Mouse (Mus musculus): Measurements from ENCODE around the gene Rab30. TPM values are rescaled to one million over a fixed set of nuclear protein-coding genes. Genes with fewer than 3 reads are reported as not detected.
A peak's percentile ranks its signal among the peaks of the same experiment; 100 is the strongest.
"Not testable (repeated sequence)": the region's sequence is repeated elsewhere in the genome, so short reads cannot be mapped to it uniquely, and the experiment has no call there.

The Rab30 gene
- polyA plus RNA-seq, 1 experiment from 2014 or later, result 13.3 TPM

DNA sequence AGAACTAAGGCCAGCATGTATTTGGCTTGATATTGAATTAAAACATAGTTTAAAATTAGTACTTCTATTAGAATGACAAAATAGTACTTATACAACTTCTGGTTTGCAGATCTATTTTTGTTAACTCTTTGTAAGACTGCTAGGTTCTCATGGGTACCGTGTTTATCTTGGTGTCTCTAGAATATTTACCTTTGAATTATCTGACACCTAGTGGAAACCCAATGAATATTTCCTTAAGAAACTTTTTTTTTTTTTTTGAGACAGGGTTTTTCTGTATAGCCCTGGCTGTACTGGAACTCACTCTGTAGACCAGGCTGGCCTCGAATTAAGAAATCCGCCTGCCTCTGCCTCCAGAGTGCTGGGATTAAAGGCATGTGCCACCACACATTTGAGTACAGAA lies 11.8 kb upstream of the Rab30 start:
- H3K4me1 ChIP-seq (replicated peaks; ENCODE audit: control insufficient read depth, insufficient read depth), result not testable (repeated sequence)

DNA sequence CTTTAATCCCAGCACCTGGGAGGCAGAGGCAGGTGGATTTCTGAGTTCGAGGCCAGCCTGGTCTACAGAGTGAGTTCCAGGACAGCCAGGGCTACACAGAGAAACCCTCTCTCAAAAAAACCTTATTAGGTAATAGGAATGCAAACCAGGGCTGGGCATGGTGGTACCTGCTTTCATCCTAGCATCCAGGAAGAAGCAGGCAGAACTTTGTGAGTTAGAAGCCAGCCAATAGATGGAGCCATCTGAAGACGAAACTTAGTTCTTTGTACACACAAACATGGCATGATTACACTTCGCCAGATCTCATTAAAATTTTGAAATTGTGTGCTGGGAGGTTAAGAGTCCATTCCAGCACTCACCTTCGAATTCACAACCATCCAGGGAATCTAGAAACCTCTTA lies 10.9 kb upstream of the Rab30 start:
- H3K27me3 ChIP-seq (ENCODE audit: control insufficient read depth, insufficient read depth, low read length), result no peaks in the 10 kb centered on the region
- no peak overlapping the region for H3K9ac ChIP-seq (ENCODE audit: low read length)
- H3K4me3 ChIP-seq (ENCODE audit: low read depth, low read length), result no peak overlapping the region
- H3K4me1 ChIP-seq (replicated peaks; ENCODE audit: control insufficient read depth, insufficient read depth), result no peaks in the 10 kb centered on the region
- no peaks in the 10 kb centered on the region for H3K9me3 ChIP-seq (ENCODE audit: control insufficient read depth, low read length)
- H3K27ac ChIP-seq (replicated peaks), result no peak overlapping the region
- no peak for DNase-seq (ENCODE audit: low spot score)
- WGBS, result 67% methylated on average over 4 of the region's 4 CpGs
- TF ChIP-seq CTCF (IDR thresholded peaks at IDR 0.05; ENCODE audit: low read depth) (peak; percentile 36), EP300 (optimal IDR thresholded peaks at IDR 0.05) (no peak)
- no peaks in the 10 kb centered on the region for H3K36me3 ChIP-seq (ENCODE audit: control insufficient read depth, insufficient read depth, low read length)
- no peak for ATAC-seq (ENCODE audit: low FRiP score, low TSS enrichment)
- H3K4me2 ChIP-seq (replicated peaks; ENCODE audit: low read depth), result no peak overlapping the region

More for the DNA sequence above, 11.8 kb upstream of the Rab30 start:
- peak; percentile 51 for TF ChIP-seq CTCF (IDR thresholded peaks at IDR 0.05; ENCODE audit: low read depth)
- WGBS, result 63% methylated on average over 3 of the region's 3 CpGs
- H3K9me3 ChIP-seq (ENCODE audit: control insufficient read depth, low read length); ATAC-seq (ENCODE audit: low FRiP score, low TSS enrichment); H3K4me3 ChIP-seq (ENCODE audit: low read depth, low read length); H3K4me2 ChIP-seq (replicated peaks; ENCODE audit: low read depth); DNase-seq (ENCODE audit: low spot score); H3K27me3 ChIP-seq (ENCODE audit: control insufficient read depth, insufficient read depth, low read length); H3K27ac ChIP-seq (replicated peaks); H3K9ac ChIP-seq (ENCODE audit: low read length); H3K36me3 ChIP-seq (ENCODE audit: control insufficient read depth, insufficient read depth, low read length): not testable (repeated sequence)

DNA sequence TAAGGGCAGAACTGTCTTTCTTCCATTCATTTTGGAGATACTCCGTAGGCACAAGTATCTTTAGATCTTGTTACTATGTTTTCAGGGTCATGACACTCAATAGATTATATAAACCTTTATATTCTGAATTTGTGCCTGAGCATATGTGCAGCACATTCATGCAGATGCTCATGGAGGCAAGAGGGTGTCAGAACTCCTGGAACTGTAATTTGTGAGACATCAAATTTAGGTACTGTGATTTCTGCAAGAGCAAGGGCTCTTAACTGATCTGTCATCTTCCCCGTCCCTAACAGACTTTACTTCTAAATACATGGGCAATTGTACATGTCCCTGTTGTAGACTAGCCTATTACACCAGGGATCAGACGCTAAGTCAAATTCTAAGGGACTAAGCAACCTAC lies 10.4 kb upstream of the Rab30 start:
- Histone ChIP-seq H3K27ac (replicated peaks) (no peak overlapping the region), H3K36me3 (ENCODE audit: control insufficient read depth, insufficient read depth, low read length) (no peaks in the 10 kb centered on the region), H3K4me3 (ENCODE audit: low read depth, low read length) (no peak overlapping the region), H3K9me3 (ENCODE audit: control insufficient read depth, low read length) (no peaks in the 10 kb centered on the region), H3K4me2 (replicated peaks; ENCODE audit: low read depth) (no peak overlapping the region), H3K4me1 (replicated peaks; ENCODE audit: control insufficient read depth, insufficient read depth) (no peaks in the 10 kb centered on the region), H3K27me3 (ENCODE audit: control insufficient read depth, insufficient read depth, low read length) (no peaks in the 10 kb centered on the region), H3K9ac (ENCODE audit: low read length) (no peak overlapping the region)
- ATAC-seq (ENCODE audit: low FRiP score, low TSS enrichment), result no peak
- 51% methylated on average over 3 of the region's 3 CpGs for WGBS
- no peak for DNase-seq (ENCODE audit: low spot score)
- TF ChIP-seq EP300 (optimal IDR thresholded peaks at IDR 0.05) (no peak), CTCF (IDR thresholded peaks at IDR 0.05; ENCODE audit: low read depth) (no peak)

DNA sequence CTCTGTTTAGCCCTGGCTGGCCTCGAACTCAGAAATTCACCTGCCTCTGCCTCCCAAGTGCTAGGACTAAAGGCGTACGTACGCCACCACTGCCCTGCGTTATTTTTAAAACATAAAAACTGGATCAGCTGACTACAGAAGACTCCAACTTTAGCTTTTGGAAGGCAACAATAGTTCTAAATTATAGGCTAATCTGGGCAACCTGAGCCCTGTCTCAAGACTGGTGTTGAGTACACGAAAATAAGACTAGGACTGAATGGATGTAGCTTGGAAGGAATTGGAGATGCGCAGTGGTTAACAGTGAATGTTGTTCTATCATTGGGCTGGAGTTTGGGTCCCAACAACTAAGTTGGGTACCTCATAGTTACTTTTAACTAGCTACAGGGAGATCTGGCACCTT lies 9.3 kb upstream of the Rab30 start:
- no peak overlapping the region for H3K4me3 ChIP-seq (ENCODE audit: low read depth, low read length)
- no peak overlapping the region for H3K4me2 ChIP-seq (replicated peaks; ENCODE audit: low read depth)
- no peak overlapping the region for H3K27ac ChIP-seq (replicated peaks)
- no peaks in the 10 kb centered on the region for H3K9me3 ChIP-seq (ENCODE audit: control insufficient read depth, low read length)
- H3K27me3 ChIP-seq (ENCODE audit: control insufficient read depth, insufficient read depth, low read length), result no peaks in the 10 kb centered on the region
- TF ChIP-seq EP300 (optimal IDR thresholded peaks at IDR 0.05) (no peak), CTCF (IDR thresholded peaks at IDR 0.05; ENCODE audit: low read depth) (no peak)
- H3K9ac ChIP-seq (ENCODE audit: low read length), result no peak overlapping the region
- no peaks in the 10 kb centered on the region for H3K36me3 ChIP-seq (ENCODE audit: control insufficient read depth, insufficient read depth, low read length)
- 89% methylated on average over 7 of the region's 7 CpGs for WGBS
- ATAC-seq (ENCODE audit: low FRiP score, low TSS enrichment), result no peak
- no peak for DNase-seq (ENCODE audit: low spot score)
- no peaks in the 10 kb centered on the region for H3K4me1 ChIP-seq (replicated peaks; ENCODE audit: control insufficient read depth, insufficient read depth)

- Histone ChIP-seq H3K4me2 (replicated peaks; ENCODE audit: low read depth) (no peak overlapping the region), H3K27me3 (ENCODE audit: control insufficient read depth, insufficient read depth, low read length) (no peaks in the 10 kb centered on the region), H3K36me3 (ENCODE audit: control insufficient read depth, insufficient read depth, low read length) (no peaks in the 10 kb centered on the region), H3K9me3 (ENCODE audit: control insufficient read depth, low read length) (no peaks in the 10 kb centered on the region), H3K4me1 (replicated peaks; ENCODE audit: control insufficient read depth, insufficient read depth) (no peaks in the 10 kb centered on the region), H3K4me3 (ENCODE audit: low read depth, low read length) (no peak overlapping the region), H3K9ac (ENCODE audit: low read length) (no peak overlapping the region), H3K27ac (replicated peaks) (no peak overlapping the region)
- DNase-seq (ENCODE audit: low spot score) (no peak), ATAC-seq (ENCODE audit: low FRiP score, low TSS enrichment) (no peak)
- TF ChIP-seq EP300 (optimal IDR thresholded peaks at IDR 0.05) (no peak), CTCF (IDR thresholded peaks at IDR 0.05; ENCODE audit: low read depth) (no peak)
- WGBS, result 69% methylated on average over 1 of the region's 1 CpGs
These were observed 3.8 kb upstream of the Rab30 start for GRCm38 (mm10) chr7:92737560-92737959.

DNA sequence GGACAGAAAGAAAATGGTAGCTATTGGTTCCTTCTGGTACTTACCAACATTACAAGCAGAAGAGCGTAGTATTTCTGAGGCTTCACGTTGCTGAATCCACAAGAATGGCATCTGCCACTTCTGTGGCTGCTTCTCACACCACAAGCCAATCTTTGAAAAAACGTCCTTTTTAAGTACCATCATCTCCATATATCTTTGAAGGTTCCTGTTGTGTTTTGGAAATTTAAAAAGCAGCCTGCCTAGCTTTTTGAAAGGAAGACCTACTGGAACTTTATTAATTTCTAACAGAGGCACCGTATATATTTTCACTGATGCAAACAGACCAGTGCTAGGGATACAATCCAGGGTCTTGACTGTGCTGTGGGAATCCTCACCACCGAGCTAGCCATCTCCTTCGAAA lies 1.4 kb upstream of the Rab30 start:
- H3K4me3 ChIP-seq (ENCODE audit: low read depth, low read length), result peak overlapping the region; percentile 82
- TF ChIP-seq EP300 (optimal IDR thresholded peaks at IDR 0.05), result no peak
- TF ChIP-seq CTCF (IDR thresholded peaks at IDR 0.05; ENCODE audit: low read depth), result no peak
- no peaks in the 10 kb centered on the region for H3K27me3 ChIP-seq (ENCODE audit: control insufficient read depth, insufficient read depth, low read length)
- ATAC-seq (ENCODE audit: low FRiP score, low TSS enrichment) (no peak), DNase-seq (ENCODE audit: low spot score) (no peak)
- peak overlapping the region; percentile 81 for H3K4me2 ChIP-seq (replicated peaks; ENCODE audit: low read depth)
- H3K36me3 ChIP-seq (ENCODE audit: control insufficient read depth, insufficient read depth, low read length), result no peaks in the 10 kb centered on the region
- H3K9ac ChIP-seq (ENCODE audit: low read length), result peak overlapping the region; percentile 24; the same call in 1 of the 2 replicates
- no peak overlapping the region for H3K27ac ChIP-seq (replicated peaks)
- no peaks in the 10 kb centered on the region for H3K4me1 ChIP-seq (replicated peaks; ENCODE audit: control insufficient read depth, insufficient read depth)
- no peaks in the 10 kb centered on the region for H3K9me3 ChIP-seq (ENCODE audit: control insufficient read depth, low read length)
- WGBS, result 25% methylated on average over 6 of the region's 6 CpGs
